In genomic region chr11:101937108-101937507, GRCm38 (mm10) we compare ENCODE assay signal across 9 mouse cellular contexts. TPM values are rescaled to one million over a fixed set of nuclear protein-coding genes. Genes with fewer than 3 reads are reported as not detected.
DNase-seq lines count a peak whose midpoint lies in the region; ATAC-seq lines count a peak whose summit lies in the region.
"Had no signal": no experiment of that assay in that cellular context is flagged by ENCODE, and none has a peak within 500 bp of the region (broad histone marks: within the 10 kb centered on the region; RNA-seq: fewer than 3 reads in every experiment).

No protein-coding gene starts in this region.

- H3K36me3 ChIP-seq in heart, embryonic 13.5 days, result no peaks in the 10 kb centered on the region
- H3K36me3 ChIP-seq in limb, embryonic 10.5 days, result no peaks in the 10 kb centered on the region

- peak overlapping the region; percentile 54 for H3K4me3 ChIP-seq in heart, embryonic 13.5 days
- peak overlapping the region; percentile 54 for H3K4me3 ChIP-seq in limb, embryonic 10.5 days

- DNase-seq in adrenal gland, adult 2 months, result peak; percentile 50
- no peak for DNase-seq in adrenal gland, adult 8-10 months
- peak; percentile 22 to 61 for DNase-seq in adrenal gland, postnatal 36 days
- DNase-seq in limb, embryonic 10.5 days (ENCODE audit: low spot score), result peak; percentile 64
- DNase-seq in neural tube, embryonic 10.5 days (ENCODE audit: extremely low spot score, low spot score), result peak; percentile 64
- DNase-seq in frontal cortex, postnatal 10 days (ENCODE audit: low spot score in 2 of 2), result no peak
- DNase-seq in spleen, postnatal 10 days (ENCODE audit: low spot score in 2 of 2), result no peak

- H3K9me3 ChIP-seq in heart, embryonic 13.5 days, result no peaks in the 10 kb centered on the region
- H3K9me3 ChIP-seq in limb, embryonic 10.5 days (replicated peaks), result no peaks in the 10 kb centered on the region

- H3K27ac ChIP-seq in heart, embryonic 13.5 days (replicated peaks), result peak overlapping the region; percentile 50
- peak overlapping the region; percentile 79 for H3K27ac ChIP-seq in limb, embryonic 10.5 days

- WGBS in heart, embryonic 13.5 days, result under 1% methylated on average over 32 of the region's 32 CpGs
- under 1% methylated on average over 32 of the region's 32 CpGs for WGBS in limb, embryonic 10.5 days

- peak overlapping the region; percentile 85 for H3K4me2 ChIP-seq in heart, embryonic 13.5 days

- peaks cover 26% of the 10 kb centered on the region for H3K4me1 ChIP-seq in heart, embryonic 13.5 days
- peaks cover 49% of the 10 kb centered on the region for H3K4me1 ChIP-seq in limb, embryonic 10.5 days

- peak overlapping the region; percentile 83 for H3K9ac ChIP-seq in heart, embryonic 13.5 days

- H3K27me3 ChIP-seq in heart, embryonic 13.5 days (replicated peaks), result peaks cover 26% of the 10 kb centered on the region; the same call in 1 of the 2 replicates
- peaks cover 45% of the 10 kb centered on the region for H3K27me3 ChIP-seq in limb, embryonic 10.5 days (ENCODE audit: low read depth, poor library complexity, severe bottlenecking)

- ATAC-seq in heart, embryonic 13.5 days (ENCODE audit: extremely low read depth, insufficient number of reproducible peaks, low FRiP score, low TSS enrichment), result no peak

RNA-seq across cellular contexts. Expression of gene Sost, which starts 29.7 kb away (rescaled TPM):
- total RNA-seq in adrenal gland, adult 2 months (2021), result not detected
- 0.39 and 0.41 TPM in 2 replicates for polyA plus RNA-seq in adrenal gland, adult 2 months (2012; rRNA removed)
- not detected for total RNA-seq in adrenal gland, adult 8-10 months (2022)
- total RNA-seq in adrenal gland, postnatal 36 days (2021), result not detected
- polyA plus RNA-seq in heart, embryonic 13.5 days (2015; fragmentation: Nextera tagmentation; extraction: Ambion mirVana), result 0.87 and 1.8 TPM in 2 replicates
- 1.6 and 1.9 TPM in 2 replicates for polyA plus RNA-seq in limb, embryonic 10.5 days (2016; fragmentation: Nextera tagmentation; extraction: Ambion mirVana)
- total RNA-seq: common myeloid progenitor, adult 5-6 weeks had no signal

RNA-seq across cellular contexts. Expression of gene Meox1, which starts 42.9 kb away (rescaled TPM):
- total RNA-seq in adrenal gland, adult 2 months (2021), result 1 to 10 TPM; 1.4 to 5.3 TPM
- polyA plus RNA-seq in adrenal gland, adult 2 months (2012; rRNA removed), result 0.57 and 1.2 TPM in 2 replicates
- total RNA-seq in adrenal gland, adult 8-10 months (2022), result 1 to 10 TPM; 1.9 to 6.5 (median 4.1) TPM
- total RNA-seq in adrenal gland, postnatal 36 days (2021), result 1 to 10 TPM; 3.6 to 6.0 TPM
- polyA plus RNA-seq in heart, embryonic 13.5 days (2015; fragmentation: Nextera tagmentation; extraction: Ambion mirVana), result 15.6 and 19.4 TPM in 2 replicates
- polyA plus RNA-seq in limb, embryonic 10.5 days (2016; fragmentation: Nextera tagmentation; extraction: Ambion mirVana), result 11.2 and 12.1 TPM in 2 replicates
- total RNA-seq: common myeloid progenitor, adult 5-6 weeks had no signal

RNA-seq across cellular contexts. Expression of gene Cfap97d1, which starts 47.0 kb away (rescaled TPM):
- not detected for total RNA-seq in adrenal gland, adult 2 months (2021)
- polyA plus RNA-seq in adrenal gland, adult 2 months (2012; rRNA removed), result not detected in 2 replicates
- not detected for total RNA-seq in adrenal gland, adult 8-10 months (2022)
- not detected for total RNA-seq in adrenal gland, postnatal 36 days (2021)
- not detected in 2 replicates for polyA plus RNA-seq in heart, embryonic 13.5 days (2015; fragmentation: Nextera tagmentation; extraction: Ambion mirVana)
- not detected in 2 replicates for polyA plus RNA-seq in limb, embryonic 10.5 days (2016; fragmentation: Nextera tagmentation; extraction: Ambion mirVana)
- total RNA-seq: common myeloid progenitor, adult 5-6 weeks had no signal

RNA-seq across cellular contexts. Expression of gene Dusp3, which starts 49.7 kb away (rescaled TPM):
- 100 to 1,000 TPM in 1 of 2 experiments, 10 to 100 TPM in 1; 89.8 to 151 TPM for total RNA-seq in adrenal gland, adult 2 months (2021)
- 189 and 210 TPM in 2 replicates for polyA plus RNA-seq in adrenal gland, adult 2 months (2012; rRNA removed)
- total RNA-seq in adrenal gland, adult 8-10 months (2022), result 100 to 1,000 TPM; 110 to 201 (median 145) TPM
- total RNA-seq in adrenal gland, postnatal 36 days (2021), result 100 to 1,000 TPM in 1 of 2 experiments, 10 to 100 TPM in 1; 98.6 to 132 TPM
- polyA plus RNA-seq in heart, embryonic 13.5 days (2015; fragmentation: Nextera tagmentation; extraction: Ambion mirVana), result 50.3 and 53.6 TPM in 2 replicates
- polyA plus RNA-seq in limb, embryonic 10.5 days (2016; fragmentation: Nextera tagmentation; extraction: Ambion mirVana), result 9.2 TPM in 2 replicates

Comparison
In these comparisons a context has a peak if more than half of its experiments do, and no peak if none do; other contexts are left out.
1. DNase-seq: peak in adrenal gland, adult 2 months (single experiment), adrenal gland, postnatal 36 days (2 of 2), limb, embryonic 10.5 days (single experiment) and neural tube, embryonic 10.5 days (single experiment); none in adrenal gland, adult 8-10 months (single experiment), frontal cortex, postnatal 10 days (0 of 2) and spleen, postnatal 10 days (0 of 2).